Mouse (Mus musculus) liver, adult 2 months (tissue): ENCODE data around the gene Rere. TPM values are rescaled to one million over a fixed set of nuclear protein-coding genes. Genes with fewer than 3 reads are reported as not detected.
A peak's percentile ranks its signal among the peaks of the same experiment; 100 is the strongest.

ENCODE experiments used
- DNase-seq: peaks from one replicate; pipeline ENCODE4 v3.0.0-alpha.2; 2011; ENCODE audit warnings: low read depth, low spot score; ENCODE audit errors: extremely low read depth
- H3K27ac ChIP-seq: fragments of 200-500 bp; replicated peaks from 2 replicates; pipeline ENCODE4 v1.5.1; 2012; ENCODE audit warnings: low read depth, mild to moderate bottlenecking, control low read depth, inconsistent platforms, low read length; ENCODE audit not compliant: insufficient read depth
- H3K27me3 ChIP-seq: fragments of 200-500 bp; 2 replicates; pipeline ENCODE4 v1.6.1; 2012; ENCODE audit warnings: mild to moderate bottlenecking, moderate library complexity, low read length, inconsistent platforms; ENCODE audit not compliant: control insufficient read depth, insufficient read depth
- H3K36me3 ChIP-seq: fragments of 200-500 bp; 2 replicates; pipeline ENCODE4 v1.6.1; 2012; ENCODE audit warnings: low read length, inconsistent platforms; ENCODE audit not compliant: control insufficient read depth, insufficient read depth
- H3K4me1 ChIP-seq: fragments of 200-500 bp; 2 replicates; pipeline ENCODE4 v1.6.1; 2011; ENCODE audit warnings: low read length; ENCODE audit not compliant: control insufficient read depth, insufficient read depth
- H3K4me3 ChIP-seq: fragments of 200-500 bp; 2 replicates; pipeline ENCODE4 v1.5.1; 2011; ENCODE audit warnings: low read depth, mild to moderate bottlenecking, control low read depth, low read length, moderate library complexity; ENCODE audit not compliant: insufficient read depth
- H3K79me2 ChIP-seq: fragments of 200-500 bp; 2 replicates; pipeline ENCODE4 v1.6.1; 2012; ENCODE audit warnings: inconsistent platforms, mild to moderate bottlenecking, low read length, moderate library complexity; ENCODE audit not compliant: control insufficient read depth, insufficient read depth
- H3K9ac ChIP-seq: fragments of 200-500 bp; 2 replicates; pipeline ENCODE4 v1.6.1; 2012; ENCODE audit warnings: low read depth, mild to moderate bottlenecking, control low read depth, inconsistent platforms, low read length
- CTCF ChIP-seq: fragments of 200-500 bp; IDR thresholded peaks from 2 replicates; pipeline ENCODE4 v1.5.1; 2011; ENCODE audit warnings: low read depth, low read length, control low read depth
- POLR2A ChIP-seq: fragments of 200-500 bp; IDR thresholded peaks from 2 replicates; pipeline ENCODE4 v1.6.1; 2011; ENCODE audit warnings: low read length, control low read depth; ENCODE audit not compliant: insufficient read depth; ENCODE audit errors: extremely low read depth
- WGBS: fragments of 180-500 bp; shearing (Covaris S2); methylation state at CpG from one replicate; pipeline ENCODE4 v1.1.7; 2018; 5-methylcytosine and 5-hydroxymethylcytosine counted together
- polyA plus RNA-seq: library from polyadenylated mRNA; depleted of rRNA; stranded (reverse); fragments of >200 nt; gene quantifications from 2 replicates; pipeline ENCODE4 v1.2.3, GENCODE M21; 2012
- total RNA-seq: library from RNA; depleted of rRNA; stranded (reverse); fragments of >200 nt; gene quantifications from 2 replicates; pipeline ENCODE4 v1.2.3, GENCODE M21; 2014

Rere gene
- total and polyA plus RNA-seq, 2 experiments: 8.8 to 10.0 TPM

DNA sequence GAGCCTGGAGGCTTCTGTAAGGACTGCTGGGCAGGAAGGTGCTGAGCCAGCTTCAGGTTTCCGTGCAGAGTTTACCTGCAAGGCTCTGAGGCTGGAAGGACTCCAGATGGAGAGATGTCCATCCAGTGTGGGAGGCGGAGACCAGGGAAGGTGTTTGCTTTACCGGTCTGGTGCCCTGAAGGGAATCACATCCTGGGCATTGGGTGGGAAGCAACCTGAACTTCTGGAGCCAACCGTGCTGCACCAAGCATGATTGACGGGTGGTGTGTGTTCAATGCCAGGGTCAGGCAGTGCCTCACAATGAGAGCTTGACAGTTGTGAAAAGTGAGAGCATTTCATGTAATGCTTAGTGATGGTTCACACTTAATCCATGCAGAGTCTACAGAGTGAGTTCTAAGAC, 32.5 kb upstream of the Rere start:
- Histone ChIP-seq H3K9ac (no peak overlapping the region), H3K27ac (no peak overlapping the region), H3K4me3 (no peak overlapping the region), H3K79me2 (no peaks in the 10 kb centered on the region), H3K36me3 (peaks cover 45% of the 10 kb centered on the region), H3K27me3 (no peaks in the 10 kb centered on the region), H3K4me1 (peaks cover 2% of the 10 kb centered on the region; the same call in 1 of the 2 replicates)
- TF ChIP-seq POLR2A (no peak), CTCF (no peak)
- WGBS: 55% methylated on average over 5 of the region's 5 CpGs
- DNase-seq: no peak

DNA sequence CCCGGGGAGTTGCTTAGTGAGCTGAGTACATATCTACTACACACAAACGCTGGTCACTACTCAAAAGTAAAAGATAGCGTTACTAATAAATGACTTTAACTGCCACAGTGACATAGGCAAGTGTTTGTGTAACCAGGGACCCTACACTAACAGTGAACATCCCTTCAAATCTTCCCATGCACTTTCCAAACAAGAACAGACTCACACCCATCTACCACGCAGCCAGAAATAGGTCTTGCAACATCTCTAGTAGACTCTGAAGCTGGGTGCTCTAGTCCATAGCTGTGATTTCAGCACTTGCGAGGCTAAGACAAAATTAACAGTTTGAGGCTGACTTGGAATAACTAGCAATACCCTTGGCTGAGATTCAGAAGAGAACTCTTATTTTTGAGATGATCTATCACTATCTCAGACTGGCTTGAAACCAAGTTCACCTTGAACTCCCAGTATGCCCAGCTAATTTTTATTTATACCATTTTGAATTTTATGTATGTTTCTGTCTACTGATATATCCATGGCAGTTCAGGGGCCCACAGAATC, 31.6 kb upstream of the Rere start:
- 46% methylated on average over 5 of the region's 5 CpGs for WGBS
- H3K9ac ChIP-seq: no peak overlapping the region
- no peaks in the 10 kb centered on the region for H3K27me3 ChIP-seq
- no peak for TF ChIP-seq POLR2A
- no peak for TF ChIP-seq CTCF
- peak; percentile 76 for DNase-seq
- H3K4me3 ChIP-seq: no peak overlapping the region
- peaks cover 37% of the 10 kb centered on the region for H3K36me3 ChIP-seq
- no peak overlapping the region for H3K27ac ChIP-seq
- H3K79me2 ChIP-seq: no peaks in the 10 kb centered on the region
- H3K4me1 ChIP-seq: peaks cover 2% of the 10 kb centered on the region; the same call in 1 of the 2 replicates

DNA sequence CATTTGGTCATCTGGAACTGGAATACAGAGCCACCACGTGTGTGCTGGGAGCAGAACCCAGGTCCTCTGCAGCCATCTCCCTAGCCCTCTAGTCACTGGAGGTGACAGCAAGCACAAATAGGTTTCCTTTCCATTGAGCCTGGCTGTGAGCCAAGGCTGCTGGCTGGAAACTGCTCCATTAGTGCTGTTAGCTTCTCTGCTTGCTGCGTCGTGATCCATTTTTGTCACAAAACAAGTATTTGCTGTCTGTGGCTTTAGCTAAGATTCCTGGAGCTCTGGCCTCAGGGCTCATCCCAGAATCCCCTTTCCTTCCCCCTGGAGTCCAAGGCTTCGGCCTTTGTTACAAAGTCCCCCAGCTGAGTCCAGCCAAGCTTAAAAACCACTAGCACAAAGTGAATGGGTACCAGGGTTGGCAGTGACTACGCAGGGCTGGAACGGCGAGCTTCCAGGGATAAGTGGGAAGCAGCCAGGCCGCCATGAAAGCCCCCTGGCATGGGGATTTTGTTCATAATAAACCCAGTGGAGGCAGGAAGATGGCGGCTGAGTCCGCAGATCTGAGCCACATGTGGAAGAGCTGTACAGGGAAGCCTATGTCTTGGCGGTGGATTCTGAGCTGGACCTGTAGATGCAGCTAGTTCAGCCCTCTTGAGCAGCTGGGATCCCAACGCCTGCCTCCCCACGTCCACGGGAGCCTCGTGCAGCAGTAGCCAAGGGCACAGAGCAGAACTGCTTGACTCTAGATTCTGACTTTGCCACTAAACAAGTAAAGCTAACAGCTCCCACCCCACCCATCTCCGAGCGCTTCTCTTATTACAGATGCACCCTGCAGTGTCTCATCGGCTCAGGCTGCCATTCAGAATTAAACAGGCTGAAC, 30.7 kb upstream of the Rere start:
- H3K27ac ChIP-seq: no peak overlapping the region
- peaks cover 30% of the 10 kb centered on the region for H3K36me3 ChIP-seq
- no peak for DNase-seq
- TF ChIP-seq POLR2A (no peak), CTCF (no peak)
- H3K4me1 ChIP-seq: peaks cover 2% of the 10 kb centered on the region; the same call in 1 of the 2 replicates
- no peaks in the 10 kb centered on the region for H3K27me3 ChIP-seq
- WGBS: 78% methylated on average over 18 of the region's 18 CpGs
- H3K9ac ChIP-seq: no peak overlapping the region
- no peak overlapping the region for H3K4me3 ChIP-seq
- H3K79me2 ChIP-seq: no peaks in the 10 kb centered on the region

DNA sequence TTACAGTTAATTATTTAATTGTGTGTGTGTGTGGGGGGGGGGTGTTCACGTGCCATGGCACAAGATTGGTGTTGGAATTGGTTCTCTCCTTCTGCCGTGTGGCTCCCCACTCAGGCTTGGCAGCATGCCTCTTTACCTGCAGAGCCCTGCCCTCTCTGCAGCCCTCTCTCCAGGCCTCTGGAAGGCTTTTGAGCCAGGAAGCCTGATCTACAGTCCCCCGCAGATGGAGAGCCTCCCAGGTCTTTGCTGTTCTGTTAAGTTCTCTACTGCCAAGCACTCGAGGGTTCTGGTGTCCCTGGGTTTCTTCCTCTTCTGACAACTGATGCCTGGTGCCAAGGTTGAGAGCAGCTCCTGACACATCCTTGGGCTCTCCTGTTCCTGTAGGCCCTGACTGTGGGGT, 27.0 kb upstream of the Rere start:
- Histone ChIP-seq H3K4me1 (peaks cover 2% of the 10 kb centered on the region; the same call in 1 of the 2 replicates), H3K36me3 (peaks cover 5% of the 10 kb centered on the region), H3K27me3 (no peaks in the 10 kb centered on the region), H3K27ac (no peak overlapping the region), H3K9ac (no peak overlapping the region), H3K4me3 (no peak overlapping the region), H3K79me2 (no peaks in the 10 kb centered on the region)
- DNase-seq: no peak
- WGBS: 77% methylated on average over 4 of the region's 4 CpGs
- no peak for TF ChIP-seq POLR2A
- TF ChIP-seq CTCF: no peak

DNA sequence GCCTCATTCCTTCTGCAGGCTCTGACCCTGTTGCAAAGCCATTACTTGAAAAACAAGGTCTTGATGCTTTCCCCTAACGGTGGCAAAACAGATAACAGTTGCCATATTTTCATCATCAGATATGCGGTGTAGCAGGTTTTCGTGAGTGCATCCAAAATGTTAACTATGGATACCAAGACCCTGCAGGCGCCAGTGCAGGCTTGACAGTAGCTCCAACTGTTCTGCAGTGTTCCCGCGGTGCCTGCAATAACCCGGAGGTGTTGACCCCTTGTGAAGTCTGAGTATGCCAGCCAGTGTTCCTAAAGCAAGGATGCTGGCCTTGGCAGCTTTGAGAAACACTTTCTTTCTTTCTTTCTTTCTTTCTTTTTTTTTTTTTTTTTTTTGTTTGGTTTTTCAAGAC, 26.3 kb upstream of the Rere start:
- Histone ChIP-seq H3K4me1 (no peaks in the 10 kb centered on the region), H3K4me3 (no peak overlapping the region), H3K9ac (no peak overlapping the region), H3K36me3 (no peaks in the 10 kb centered on the region), H3K27ac (no peak overlapping the region), H3K79me2 (no peaks in the 10 kb centered on the region), H3K27me3 (no peaks in the 10 kb centered on the region)
- TF ChIP-seq POLR2A (no peak), CTCF (no peak)
- no peak for DNase-seq
- 94% methylated on average over 7 of the region's 7 CpGs for WGBS
